ENCODE assay signal across 21 mouse cellular contexts in genomic region chrX:59177653-59178052, GRCm38 (mm10).
DNase-seq lines count a peak whose midpoint lies in the region; ATAC-seq and TF ChIP-seq lines count a peak whose summit lies in the region.
"Had no signal": no experiment of that assay in that cellular context is flagged by ENCODE, and none has a peak within 500 bp of the region (broad histone marks: within the 10 kb centered on the region; RNA-seq: fewer than 3 reads in every experiment).

No protein-coding gene starts in this region.

- WGBS in heart, adult 2 months: 44% methylated on average over 3 of the region's 3 CpGs
- 60% methylated on average over 3 of the region's 3 CpGs for WGBS in kidney, postnatal 0 days

- peak; percentile 0 for DNase-seq in CD4-positive, CD25-positive, alpha-beta regulatory T cell, adult 2 months (ENCODE audit: low read depth, low spot score)
- DNase-seq in heart, adult 2 months: no peak
- no peak for DNase-seq in heart, adult 9 months (ENCODE audit: low spot score in 2 of 2)
- no peak for DNase-seq in kidney, postnatal 0 days (ENCODE audit: low spot score)
- DNase-seq in kidney, postnatal 14 days: no peak
- peak; percentile 8 for DNase-seq in right cerebral cortex, adult 18-20 months
- DNase-seq in right cerebral cortex, postnatal 4 days: no peak
- DNase-seq: adrenal gland, postnatal 25 days; cerebellum, adult 2 months; gastrocnemius, postnatal 14 days; kidney, adult 2 months; layer of hippocampus, adult 9-11 months; liver, embryonic 13.5 days had no signal

- H3K4me1 ChIP-seq in heart, adult 2 months (ENCODE audit: control insufficient read depth, insufficient read depth, low read length): no peaks in the 10 kb centered on the region
- H3K4me1 ChIP-seq in kidney, postnatal 0 days (replicated peaks; ENCODE audit: insufficient read depth, low read length): no peaks in the 10 kb centered on the region
- H3K4me1 ChIP-seq: limb, embryonic 13.5 days; liver, embryonic 13.5 days; lung, embryonic 15.5 days had no signal

- H3K36me3 ChIP-seq in heart, adult 2 months (ENCODE audit: control insufficient read depth, insufficient read depth, low read length): no peaks in the 10 kb centered on the region
- no peaks in the 10 kb centered on the region for H3K36me3 ChIP-seq in kidney, postnatal 0 days (ENCODE audit: insufficient read depth, low read length)
- H3K36me3 ChIP-seq: limb, embryonic 13.5 days; liver, embryonic 13.5 days; lung, embryonic 15.5 days; midbrain, embryonic 12.5 days; neural tube, embryonic 15.5 days had no signal

- H3K79me2 ChIP-seq in heart, adult 2 months (replicated peaks; ENCODE audit: control insufficient read depth, insufficient read depth, low read length): no peaks in the 10 kb centered on the region

- no peaks in the 10 kb centered on the region for H3K9me3 ChIP-seq in kidney, postnatal 0 days (replicated peaks; ENCODE audit: low read length)
- H3K9me3 ChIP-seq: limb, embryonic 13.5 days; liver, embryonic 13.5 days; lung, embryonic 15.5 days; midbrain, embryonic 12.5 days; neural tube, embryonic 15.5 days had no signal

- no peaks in the 10 kb centered on the region for H3K27me3 ChIP-seq in heart, adult 2 months (ENCODE audit: control insufficient read depth, insufficient read depth, low read length)
- no peaks in the 10 kb centered on the region for H3K27me3 ChIP-seq in kidney, postnatal 0 days (ENCODE audit: insufficient read depth, low read length)
- H3K27me3 ChIP-seq: CH12.LX; limb, embryonic 13.5 days; liver, embryonic 13.5 days; lung, embryonic 15.5 days; midbrain, embryonic 12.5 days; neural tube, embryonic 15.5 days had no signal

- no peak overlapping the region for H3K9ac ChIP-seq in heart, adult 2 months (ENCODE audit: low read depth, low read length)
- no peak overlapping the region for H3K9ac ChIP-seq in kidney, postnatal 0 days (ENCODE audit: low read depth, low read length)
- H3K9ac ChIP-seq: limb, embryonic 13.5 days; liver, embryonic 13.5 days; lung, embryonic 15.5 days; midbrain, embryonic 12.5 days; neural tube, embryonic 15.5 days had no signal

- H3K27ac ChIP-seq in heart, adult 2 months: no peak overlapping the region
- H3K27ac ChIP-seq in kidney, postnatal 0 days: no peak overlapping the region
- H3K27ac ChIP-seq: limb, embryonic 13.5 days; liver, embryonic 13.5 days; lung, embryonic 15.5 days; macrophage; midbrain, embryonic 12.5 days; neural tube, embryonic 15.5 days had no signal

- TF ChIP-seq EP300 in heart, adult 2 months (IDR thresholded peaks at IDR 0.05; ENCODE audit: insufficient read depth, low read depth, low read length): no peak

- no peak overlapping the region for H3K4me3 ChIP-seq in heart, adult 2 months
- no peak overlapping the region for H3K4me3 ChIP-seq in kidney, postnatal 0 days (replicated peaks; ENCODE audit: low read depth, low read length)
- H3K4me3 ChIP-seq: limb, embryonic 13.5 days; liver, embryonic 13.5 days; lung, embryonic 15.5 days; midbrain, embryonic 12.5 days; neural tube, embryonic 15.5 days had no signal

- ATAC-seq in CD4-positive, CD25-positive, alpha-beta regulatory T cell, adult 4 months: no peak
- no peak for ATAC-seq in kidney, postnatal 0 days (replicated peaks; ENCODE audit: low FRiP score, low read depth)
- ATAC-seq: inflammation-experienced regulatory T-cells, adult 6 months had no signal

- no peak for TF ChIP-seq POLR2A in heart, adult 2 months (IDR thresholded peaks at IDR 0.05; ENCODE audit: insufficient read depth, low read depth, low read length)

- TF ChIP-seq CTCF in heart, adult 2 months (IDR thresholded peaks at IDR 0.05): peak; percentile 52
- TF ChIP-seq CTCF in kidney, postnatal 0 days (IDR thresholded peaks at IDR 0.05; ENCODE audit: low read depth): peak; percentile 18; the same call in 1 of the 2 replicates

- no peak overlapping the region for H3K4me2 ChIP-seq in kidney, postnatal 0 days (ENCODE audit: low read length)
- H3K4me2 ChIP-seq: limb, embryonic 13.5 days; liver, embryonic 13.5 days; lung, embryonic 15.5 days; midbrain, embryonic 12.5 days; neural tube, embryonic 15.5 days had no signal

- intact Hi-C loops in heart, adult 2 months (cut with DNase I): loop anchor here (5.0 kb wide), 1 partner anchor 850 kb away; no protein-coding TSS in a partner anchor

Comparison
In these comparisons a context has a peak if more than half of its experiments do, and no peak if none do; other contexts are left out.
1. DNase-seq: peak in CD4-positive, CD25-positive, alpha-beta regulatory T cell, adult 2 months (single experiment) and right cerebral cortex, adult 18-20 months (single experiment); none in heart, adult 2 months (0 of 2), heart, adult 9 months (0 of 2), kidney, postnatal 0 days (single experiment), kidney, postnatal 14 days (single experiment) and right cerebral cortex, postnatal 4 days (single experiment).